Mouse (Mus musculus) embryo, embryonic 11.5 days (tissue): ENCODE measurements around the gene Iglon5.

Experiments
- DNase-seq: peaks from one replicate; pipeline ENCODE4 v3.0.0-alpha.2; 2012; ENCODE audit warnings: low read depth, low spot score

Iglon5 gene

GRCm38 (mm10) chr7:43489631-43490125 lies at the start of gene Iglon5:
Gene Iglon5, minus strand, starts transcription at chr7:43490075.
- DNase-seq = no peak

- no peak for DNase-seq
Measured at GRCm38 (mm10) chr7:43538524-43538923, 48.6 kb upstream of the Iglon5 start.

GRCm38 (mm10) chr7:43532936-43533505 lies 43.1 kb upstream of the Iglon5 start:
- no peak for DNase-seq

- DNase-seq = no peak
Measured at GRCm38 (mm10) chr7:43530216-43530785, 40.4 kb upstream of the Iglon5 start.

- DNase-seq = no peak
Measured at GRCm38 (mm10) chr7:43525313-43525712, 35.4 kb upstream of the Iglon5 start.

- no peak for DNase-seq
Measured at GRCm38 (mm10) chr7:43522776-43523175, 32.9 kb upstream of the Iglon5 start.

- DNase-seq = no peak
Measured at GRCm38 (mm10) chr7:43518341-43518740, 28.5 kb upstream of the Iglon5 start.

GRCm38 (mm10) chr7:43515076-43515475 lies 25.2 kb upstream of the Iglon5 start:
- no peak for DNase-seq

GRCm38 (mm10) chr7:43512519-43512918 lies 22.6 kb upstream of the Iglon5 start:
- DNase-seq = no peak

- no peak for DNase-seq
Measured at GRCm38 (mm10) chr7:43511707-43512478, 22.0 kb upstream of the Iglon5 start.

- DNase-seq = no peak
Measured at GRCm38 (mm10) chr7:43495343-43496021, 5.6 kb upstream of the Iglon5 start.

- DNase-seq = no peak
Measured at GRCm38 (mm10) chr7:43490861-43491260, 986 bp upstream of the Iglon5 start.

GRCm38 (mm10) chr7:43490182-43490584 lies 308 bp upstream of the Iglon5 start:
- DNase-seq = no peak

- no peak for DNase-seq
Measured at GRCm38 (mm10) chr7:43488646-43489045, 1.2 kb downstream of the Iglon5 start.

GRCm38 (mm10) chr7:43483236-43483635 lies 6.6 kb downstream of the Iglon5 start:
- no peak for DNase-seq

- no peak for DNase-seq
Measured at GRCm38 (mm10) chr7:43482090-43482716, 7.7 kb downstream of the Iglon5 start.

GRCm38 (mm10) chr7:43481191-43481590 lies 8.7 kb downstream of the Iglon5 start:
- DNase-seq = no peak

- no peak for DNase-seq
Measured at GRCm38 (mm10) chr7:43476376-43476775, 13.5 kb downstream of the Iglon5 start.

- DNase-seq = no peak
Measured at GRCm38 (mm10) chr7:43475706-43476105, 14.2 kb downstream of the Iglon5 start.

- DNase-seq = no peak
Measured at GRCm38 (mm10) chr7:43470373-43470772, 19.5 kb downstream of the Iglon5 start.

- no peak for DNase-seq
Measured at GRCm38 (mm10) chr7:43466099-43466694, 23.7 kb downstream of the Iglon5 start.
